Mouse (Mus musculus) heart, embryonic 15.5 days (tissue): Measurements from ENCODE around the gene Trim50. TPM values are rescaled to one million over a fixed set of nuclear protein-coding genes. Genes with fewer than 3 reads are reported as not detected.

ENCODE experiments used
- ATAC-seq: fragments of 200-750 bp; cut with Nextera tagmentation; replicated peaks from 2 replicates; pipeline ENCODE4 v1.8.0; 2017; ENCODE audit warnings: low read depth, moderate TSS enrichment; ENCODE audit not compliant: insufficient number of reproducible peaks, insufficient read depth, low FRiP score
- H3K27ac ChIP-seq: fragments of 300-500 bp; sonication (generic); 2 replicates; pipeline ENCODE4 v1.5.1; 2015; ENCODE audit warnings: mild to moderate bottlenecking, inconsistent platforms
- H3K27me3 ChIP-seq: fragments of 300-500 bp; sonication (generic); 2 replicates; pipeline ENCODE4 v1.6.1; 2015; ENCODE audit warnings: inconsistent platforms
- H3K36me3 ChIP-seq: fragments of 300-500 bp; sonication (generic); 2 replicates; pipeline ENCODE4 v1.6.1; 2015; ENCODE audit warnings: mild to moderate bottlenecking, inconsistent platforms
- H3K4me1 ChIP-seq: fragments of 300-500 bp; sonication (generic); replicated peaks from 2 replicates; pipeline ENCODE4 v1.6.1; 2015; ENCODE audit warnings: inconsistent platforms
- H3K4me2 ChIP-seq: fragments of 300-500 bp; sonication (generic); 2 replicates; pipeline ENCODE4 v1.6.1; 2015; ENCODE audit warnings: inconsistent platforms, mild to moderate bottlenecking, moderate library complexity
- H3K4me3 ChIP-seq: fragments of 300-500 bp; sonication (generic); 2 replicates; pipeline ENCODE4 v1.5.1; 2015; ENCODE audit warnings: mild to moderate bottlenecking, inconsistent platforms
- H3K9ac ChIP-seq: fragments of 300-500 bp; sonication (generic); 2 replicates; pipeline ENCODE4 v1.6.1; 2015; ENCODE audit warnings: mild to moderate bottlenecking, inconsistent platforms
- H3K9me3 ChIP-seq: fragments of 300-500 bp; sonication (generic); replicated peaks from 2 replicates; pipeline ENCODE4 v1.6.1; 2016; ENCODE audit warnings: inconsistent platforms
- WGBS: fragments of 180-500 bp; shearing (Covaris S2); methylation state at CpG from one replicate; pipeline ENCODE4 v1.1.7; 2015; ENCODE audit warnings: mixed read lengths; 5-methylcytosine and 5-hydroxymethylcytosine counted together
- microRNA-seq: library from miRNA; unstranded; fragments of <30 nt; microRNA quantifications from one replicate; pipeline ENCODE4, GENCODE M21; 2016
- polyA plus RNA-seq: library from polyadenylated mRNA; unstranded; fragments of >200 nt; fragmentation: Nextera tagmentation; extraction: Ambion mirVana; gene quantifications from 2 replicates; pipeline ENCODE4 v1.2.1, GENCODE M21; 2015

Gene Trim50
- polyA plus RNA-seq, 1 experiment from 2014 or later: not detected

DNA sequence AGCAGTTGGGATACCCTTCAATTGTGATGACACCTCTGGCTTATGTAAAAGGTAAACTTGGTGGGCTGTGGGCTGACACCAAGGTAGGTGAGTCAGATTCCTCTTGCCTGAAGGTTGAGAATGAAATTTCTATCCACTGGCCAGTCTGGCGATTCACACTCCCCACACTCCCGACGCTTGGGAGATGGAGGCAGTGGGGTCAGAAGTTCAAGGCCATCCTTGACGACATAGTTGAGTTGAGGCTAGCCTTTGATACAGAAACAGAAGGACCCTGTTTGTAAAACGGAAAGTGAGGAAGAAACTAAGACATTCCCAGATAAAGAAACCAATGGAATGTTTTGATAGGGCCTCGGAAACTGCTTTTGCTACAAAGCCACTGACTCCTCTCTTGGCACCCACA is 46.3 kb downstream of the Trim50 start:
- Histone ChIP-seq H3K27me3 (no peaks in the 10 kb centered on the region), H3K27ac (no peak overlapping the region), H3K4me2 (no peak overlapping the region), H3K36me3 (no peaks in the 10 kb centered on the region), H3K9me3 (no peaks in the 10 kb centered on the region), H3K4me1 (peaks cover 5% of the 10 kb centered on the region), H3K9ac (no peak overlapping the region), H3K4me3 (no peak overlapping the region)
- no peak for ATAC-seq
- 37% methylated on average over 6 of the region's 6 CpGs for WGBS

DNA sequence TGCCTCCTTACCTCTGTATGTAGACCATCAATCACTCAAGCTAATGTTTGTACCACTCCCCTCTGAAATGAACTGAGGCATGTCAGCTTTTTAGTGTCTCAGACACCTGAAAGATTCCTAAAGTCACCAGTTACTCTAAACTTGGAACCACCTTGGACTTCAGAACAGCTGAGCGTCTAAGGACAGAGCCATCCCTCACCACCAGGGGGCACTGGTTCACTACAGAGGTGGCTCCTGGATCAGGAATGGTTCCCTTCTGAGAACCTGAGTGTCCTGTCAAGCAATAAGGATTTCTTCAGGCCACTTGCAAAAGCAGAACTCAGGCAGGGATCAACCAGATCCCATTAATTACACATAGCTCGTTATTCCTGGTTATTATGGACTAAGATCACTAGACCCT is 47.1 kb downstream of the Trim50 start:
- no peak overlapping the region for H3K9ac ChIP-seq
- H3K9me3 ChIP-seq: no peaks in the 10 kb centered on the region
- H3K4me2 ChIP-seq: no peak overlapping the region
- WGBS: 5% methylated on average over 2 of the region's 2 CpGs
- no peak overlapping the region for H3K4me3 ChIP-seq
- H3K27ac ChIP-seq: no peak overlapping the region
- H3K4me1 ChIP-seq: 0 out of 2 replicates have a peak, but pooled peaks cover 2% of the 10 kb centered on the region
- H3K36me3 ChIP-seq: no peaks in the 10 kb centered on the region
- H3K27me3 ChIP-seq: no peaks in the 10 kb centered on the region
- peak; percentile 60; the same call in 1 of the 2 replicates for ATAC-seq

DNA sequence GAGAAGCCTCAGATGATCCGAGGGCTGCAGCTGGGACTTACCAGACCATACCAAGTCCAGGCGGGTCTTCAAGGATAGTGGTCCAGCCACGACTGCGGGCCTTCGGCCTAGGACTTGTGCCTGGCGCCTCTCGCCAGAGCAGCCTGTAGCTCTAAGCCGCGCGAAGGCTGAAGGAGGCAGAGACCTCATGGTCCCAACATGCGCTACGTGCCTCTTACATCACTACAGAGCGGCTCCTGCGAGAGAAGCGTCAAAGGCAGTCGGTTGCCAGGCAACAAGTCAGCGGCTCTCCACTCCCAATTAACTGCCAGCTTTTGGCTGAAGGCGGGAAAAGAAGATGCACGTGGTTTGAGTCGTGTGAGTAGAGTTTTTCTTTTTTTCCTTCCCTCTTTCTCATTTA is 51.5 kb downstream of the Trim50 start:
- Histone ChIP-seq H3K27ac (no peak overlapping the region), H3K36me3 (0 out of 2 replicates have a peak, but pooled peaks cover under 1% of the 10 kb centered on the region), H3K4me3 (no peak overlapping the region), H3K4me2 (no peak overlapping the region), H3K9ac (no peak overlapping the region), H3K27me3 (no peaks in the 10 kb centered on the region), H3K4me1 (0 out of 2 replicates have a peak, but pooled peaks cover 2% of the 10 kb centered on the region), H3K9me3 (no peaks in the 10 kb centered on the region)
- 36% methylated on average over 20 of the region's 20 CpGs for WGBS
- ATAC-seq: no peak

DNA sequence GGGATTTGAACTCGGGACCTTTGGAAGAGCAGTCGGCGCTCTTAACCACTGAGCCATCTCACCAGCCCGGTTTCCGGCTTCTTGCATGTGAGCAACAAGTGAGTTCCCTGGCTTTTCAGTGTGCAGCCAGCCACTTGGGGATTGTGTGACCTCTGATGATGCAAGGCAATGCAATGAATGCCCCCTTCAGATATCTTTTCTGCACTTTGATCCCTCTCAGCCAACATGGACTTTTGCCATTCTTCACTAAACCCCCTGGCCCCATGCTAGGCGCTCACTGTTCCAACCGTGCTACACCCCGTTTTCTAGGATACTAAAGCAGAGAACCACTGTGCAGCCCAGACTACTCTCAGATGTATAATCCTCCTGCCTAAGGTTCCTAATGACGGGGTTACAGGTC is 52.3 kb downstream of the Trim50 start:
- Histone ChIP-seq H3K4me2 (no peak overlapping the region), H3K4me3 (no peak overlapping the region), H3K36me3 (0 out of 2 replicates have a peak, but pooled peaks cover 8% of the 10 kb centered on the region), H3K27ac (no peak overlapping the region), H3K4me1 (0 out of 2 replicates have a peak, but pooled peaks cover 2% of the 10 kb centered on the region), H3K27me3 (no peaks in the 10 kb centered on the region), H3K9me3 (no peaks in the 10 kb centered on the region), H3K9ac (no peak overlapping the region)
- no peak for ATAC-seq
- WGBS: 80% methylated on average over 9 of the region's 9 CpGs

DNA sequence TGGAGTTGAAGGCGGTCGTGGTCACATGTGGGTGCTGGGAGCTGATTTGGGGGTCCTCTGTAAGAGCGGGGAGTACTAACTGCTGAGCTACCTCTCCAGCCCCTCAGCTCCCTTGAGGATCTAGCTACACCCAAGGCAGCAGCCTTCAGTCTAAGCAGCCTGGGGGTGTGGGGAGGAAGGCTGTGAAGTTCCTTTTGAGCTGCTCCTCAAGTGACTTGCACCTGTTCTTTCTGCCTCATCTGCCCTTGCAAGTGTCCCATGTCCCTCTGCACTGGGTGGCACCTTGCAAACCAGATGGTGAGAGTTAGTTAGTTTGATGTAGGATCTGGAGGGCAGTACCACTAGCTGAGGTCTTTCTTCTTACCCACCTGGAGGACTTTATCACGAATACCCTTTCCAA is 55.0 kb downstream of the Trim50 start:
- Histone ChIP-seq H3K4me1 (0 out of 2 replicates have a peak, but pooled peaks cover 2% of the 10 kb centered on the region), H3K4me2 (no peak overlapping the region), H3K36me3 (peaks cover 20% of the 10 kb centered on the region), H3K4me3 (no peak overlapping the region), H3K9ac (no peak overlapping the region), H3K27ac (no peak overlapping the region), H3K9me3 (no peaks in the 10 kb centered on the region), H3K27me3 (no peaks in the 10 kb centered on the region)
- ATAC-seq: no peak
- whole genome bisulfite sequencing: 87% methylated on average over 4 of the region's 4 CpGs

DNA sequence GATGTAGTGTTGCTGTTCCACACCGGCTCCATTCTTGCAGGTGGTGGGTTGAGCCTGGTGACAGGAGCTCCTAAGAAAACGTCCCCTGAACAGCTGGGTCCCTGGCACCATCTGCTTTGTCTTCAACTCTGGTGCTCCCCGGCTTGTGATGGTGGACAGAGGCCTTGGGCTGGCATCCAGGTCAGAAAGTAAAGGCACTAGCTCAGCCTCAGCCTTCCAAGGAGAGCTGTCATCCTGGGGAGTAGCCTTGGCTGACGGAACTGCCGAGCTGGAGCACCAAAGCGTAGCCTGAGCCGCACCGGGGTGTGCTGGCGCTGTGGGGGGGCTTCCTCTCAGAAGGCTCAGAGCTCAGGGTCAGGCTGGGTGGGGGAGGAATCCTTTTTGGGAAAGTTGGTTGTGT is 57.2 kb downstream of the Trim50 start:
- Histone ChIP-seq H3K27me3 (no peaks in the 10 kb centered on the region), H3K4me2 (no peak overlapping the region), H3K9ac (no peak overlapping the region), H3K36me3 (peaks cover 35% of the 10 kb centered on the region), H3K4me3 (no peak overlapping the region), H3K27ac (no peak overlapping the region), H3K4me1 (no peaks in the 10 kb centered on the region), H3K9me3 (no peaks in the 10 kb centered on the region)
- ATAC-seq: no peak
- 83% methylated on average over 9 of the region's 9 CpGs for WGBS

Small RNA genes lying within 50 kb of the gene (microRNA-seq; reads per million reads assigned to microRNA genes)
- gene Mir7033: not detected

Other genes starting within 250 kb of the Trim50 start
- gene Tbl2, start 203.6 kb upstream of the Trim50 start, polyA plus RNA-seq: 17.2 and 20.2 TPM in 2 replicates
- gene Bcl7b, start 185.0 kb upstream of the Trim50 start, polyA plus RNA-seq: 39.3 and 39.4 TPM in 2 replicates
- gene Baz1b, start 166.0 kb upstream of the Trim50 start, polyA plus RNA-seq: 20.9 and 25.8 TPM in 2 replicates
- gene Fzd9, start 102.1 kb upstream of the Trim50 start, polyA plus RNA-seq: 5.0 and 7.4 TPM in 2 replicates
- 0.15 TPM in 1 of 2 replicates, not detected in the other for gene Fkbp6, start 3.3 kb upstream of the Trim50 start, polyA plus RNA-seq
- gene Nsun5, start 16.7 kb downstream of the Trim50 start, polyA plus RNA-seq: 19.6 and 23.7 TPM in 2 replicates
- 7.0 and 9.5 TPM in 2 replicates for gene Pom121, start 41.3 kb downstream of the Trim50 start, polyA plus RNA-seq
- gene Hip1, start 191.8 kb downstream of the Trim50 start, polyA plus RNA-seq: 20.6 and 25.7 TPM in 2 replicates
- not detected in 2 replicates for gene Ccl26, start 210.3 kb downstream of the Trim50 start, polyA plus RNA-seq
- 2.0 and 3.0 TPM in 2 replicates for gene Ccl24, start 219.8 kb downstream of the Trim50 start, polyA plus RNA-seq